Mouse (Mus musculus) spleen, adult 2 months (tissue): ENCODE measurements around the gene Dnah14.

Experiments used
- CTCF ChIP-seq: fragments of 200-500 bp; IDR thresholded peaks from 2 replicates; pipeline ENCODE4 v1.5.1; 2011; ENCODE audit warnings: mild to moderate bottlenecking, inconsistent platforms; ENCODE audit not compliant: insufficient read depth, insufficient read length, insufficient replicate concordance; ENCODE audit errors: extremely low read depth
- POLR2A ChIP-seq: fragments of 200-500 bp; IDR thresholded peaks from 2 replicates; pipeline ENCODE4 v1.6.1; 2011; ENCODE audit warnings: low read depth, low read length, inconsistent platforms

DNA sequence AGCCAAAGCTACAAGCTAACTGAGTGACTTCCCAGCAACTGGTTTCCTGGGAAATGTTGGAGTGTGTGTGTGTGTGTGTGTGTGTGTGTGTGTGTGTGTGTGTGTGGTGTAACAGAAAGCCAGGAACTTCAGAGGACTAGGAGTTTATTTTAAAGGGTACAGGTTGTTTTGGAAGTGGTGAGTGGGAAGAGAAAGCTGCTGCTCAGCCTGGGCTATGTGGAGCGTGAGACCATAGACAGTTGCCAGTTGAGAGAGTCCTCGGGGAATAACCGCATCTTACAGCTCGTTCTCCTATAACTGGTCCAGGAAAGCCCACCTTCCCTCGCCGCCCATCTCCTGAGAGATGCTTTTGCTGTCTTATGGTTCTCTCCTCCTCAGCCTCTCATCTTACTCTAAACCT, 12.8 kb downstream of the Dnah14 start:
- TF ChIP-seq CTCF (no peak), POLR2A (no peak)
